Mouse (Mus musculus) heart, embryonic 14.5 days (tissue): Measurements from ENCODE around the gene Usp46. TPM values are rescaled to one million over a fixed set of nuclear protein-coding genes. Genes with fewer than 3 reads are reported as not detected.

Experiments
- ATAC-seq: fragments of 200-750 bp; cut with Nextera tagmentation; 2 replicates; pipeline ENCODE4 v1.8.0; 2017; ENCODE audit warnings: low read depth, moderate TSS enrichment; ENCODE audit not compliant: insufficient number of reproducible peaks, insufficient read depth, low FRiP score
- H3K27ac ChIP-seq, 2 experiments: fragments of 200-500 bp in 1 of 2; fragments of 300-500 bp in 1 of 2; sonication (generic) in 1 of 2; replicated peaks in 1 of 2; 2 replicates each; pipeline ENCODE4 v1.5.1; 2012 to 2014; ENCODE audit warnings: low read depth in 2 of 2, low read length in 2 of 2, control low read depth in 1 of 2, mild to moderate bottlenecking in 1 of 2, mixed read lengths in 1 of 2; ENCODE audit not compliant: control insufficient read depth in 1 of 2, insufficient read depth in 1 of 2
- H3K27me3 ChIP-seq: fragments of 300-500 bp; sonication (generic); 2 replicates; pipeline ENCODE4 v1.6.1; 2014; ENCODE audit warnings: mild to moderate bottlenecking, low read length, control low read depth; ENCODE audit not compliant: control insufficient read depth, insufficient read depth
- H3K36me3 ChIP-seq: fragments of 300-500 bp; sonication (generic); 2 replicates; pipeline ENCODE4 v1.6.1; 2014; ENCODE audit warnings: mild to moderate bottlenecking, control low read depth, low read length, mixed read lengths; ENCODE audit not compliant: control insufficient read depth, insufficient read depth
- H3K4me1 ChIP-seq, 2 experiments: fragments of 200-500 bp in 1 of 2; fragments of 300-500 bp in 1 of 2; sonication (generic) in 1 of 2; 2 replicates each; pipeline ENCODE4 v1.6.1; 2012 to 2014; ENCODE audit warnings: low read length in 2 of 2, control low read depth in 1 of 2, mixed read lengths in 1 of 2; ENCODE audit not compliant: control insufficient read depth in 2 of 2, insufficient read depth in 2 of 2
- H3K4me2 ChIP-seq: fragments of 300-500 bp; sonication (generic); 2 replicates; pipeline ENCODE4 v1.6.1; 2014; ENCODE audit warnings: mild to moderate bottlenecking, low read length
- H3K4me3 ChIP-seq, 2 experiments: fragments of 200-500 bp in 1 of 2; fragments of 300-500 bp in 1 of 2; sonication (generic) in 1 of 2; 2 replicates each; pipeline ENCODE4 v1.5.1; 2012 to 2014; ENCODE audit warnings: low read length in 2 of 2, mild to moderate bottlenecking in 2 of 2, control low read depth in 1 of 2, low read depth in 1 of 2, moderate library complexity in 1 of 2; ENCODE audit not compliant: control insufficient read depth in 1 of 2, insufficient read depth in 1 of 2
- H3K9ac ChIP-seq: fragments of 300-500 bp; sonication (generic); 2 replicates; pipeline ENCODE4 v1.6.1; 2014; ENCODE audit warnings: mild to moderate bottlenecking, low read length
- H3K9me3 ChIP-seq: fragments of 300-500 bp; sonication (generic); 2 replicates; pipeline ENCODE4 v1.6.1; 2016; ENCODE audit warnings: low read length, control low read depth; ENCODE audit not compliant: control insufficient read depth
- WGBS: fragments of 180-500 bp; shearing (Covaris S2); extraction: QIAGEN DNeasy Blood & Tissue Kit; methylation state at CpG from one replicate; pipeline ENCODE4 v1.1.7; 2014; 5-methylcytosine and 5-hydroxymethylcytosine counted together
- polyA plus RNA-seq: library from polyadenylated mRNA; unstranded; fragments of >200 nt; fragmentation: Nextera tagmentation; extraction: Ambion mirVana; gene quantifications from 2 replicates; pipeline ENCODE4 v1.2.1, GENCODE M21; 2014

The Usp46 gene
- polyA plus RNA-seq, 1 experiment from 2014 or later, result 37.1 TPM

GRCm38 (mm10) chr5:73950809-73951648 lies 117.2 kb downstream of the Usp46 start:
- Histone ChIP-seq H3K27me3 (no peaks in the 10 kb centered on the region), H3K36me3 (no peaks in the 10 kb centered on the region), H3K4me1 (no peaks in the 10 kb centered on the region), H3K4me2 (no peak overlapping the region), H3K9me3 (no peaks in the 10 kb centered on the region), H3K27ac (no peak overlapping the region), H3K9ac (no peak overlapping the region), H3K4me3 (no peak overlapping the region)
- ATAC-seq, result no peak
- 76% methylated on average over 16 of the region's 16 CpGs for WGBS

Other genes starting within 250 kb of the Usp46 start
- 85.9 and 92.3 TPM in 2 replicates for gene Rasl11b, start 126.9 kb upstream of the Usp46 start, polyA plus RNA-seq